Mouse (Mus musculus) cerebellum, postnatal 25 days (tissue): ENCODE data around the gene 4921524J17Rik.

Source experiments
- DNase-seq, 2 experiments: peaks; one replicate each; pipeline ENCODE4 v3.0.0; 2021; ENCODE audit warnings: mixed read lengths in 2 of 2

The 4921524J17Rik gene

DNA sequence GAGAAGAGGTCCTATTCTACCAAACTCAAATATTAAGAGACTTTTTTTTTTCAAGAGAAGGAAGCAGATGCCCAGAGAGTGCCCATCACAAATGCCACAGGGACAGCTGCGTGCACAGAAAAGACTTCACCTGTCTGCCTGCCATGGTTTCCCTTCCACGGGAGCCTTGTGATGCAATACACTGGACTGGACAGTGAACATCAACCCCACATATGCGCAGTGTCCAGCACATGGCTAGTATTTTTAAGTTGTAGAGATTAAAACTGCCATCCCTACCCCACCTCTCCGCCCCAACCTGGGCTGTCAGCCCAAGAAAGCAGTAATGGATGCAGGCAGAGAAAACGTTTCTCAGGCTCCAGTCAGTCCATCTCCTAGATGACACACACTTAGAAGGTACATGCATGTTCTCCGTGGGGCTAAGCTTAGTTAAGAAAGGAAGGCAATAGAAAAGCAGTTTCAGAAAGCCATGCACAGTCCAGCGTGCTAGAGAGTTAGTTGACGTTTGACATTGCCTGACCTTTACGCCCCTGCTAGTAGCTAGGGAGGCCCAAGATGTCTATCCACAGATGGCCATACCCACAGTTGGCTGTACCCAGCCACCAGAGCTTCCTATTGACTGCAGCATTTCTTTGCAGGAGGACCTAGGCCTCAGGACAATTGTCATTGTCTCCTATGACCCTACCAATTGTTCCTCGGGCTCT lies 52.4 kb downstream of the 4921524J17Rik start:
- DNase-seq: no peak

DNA sequence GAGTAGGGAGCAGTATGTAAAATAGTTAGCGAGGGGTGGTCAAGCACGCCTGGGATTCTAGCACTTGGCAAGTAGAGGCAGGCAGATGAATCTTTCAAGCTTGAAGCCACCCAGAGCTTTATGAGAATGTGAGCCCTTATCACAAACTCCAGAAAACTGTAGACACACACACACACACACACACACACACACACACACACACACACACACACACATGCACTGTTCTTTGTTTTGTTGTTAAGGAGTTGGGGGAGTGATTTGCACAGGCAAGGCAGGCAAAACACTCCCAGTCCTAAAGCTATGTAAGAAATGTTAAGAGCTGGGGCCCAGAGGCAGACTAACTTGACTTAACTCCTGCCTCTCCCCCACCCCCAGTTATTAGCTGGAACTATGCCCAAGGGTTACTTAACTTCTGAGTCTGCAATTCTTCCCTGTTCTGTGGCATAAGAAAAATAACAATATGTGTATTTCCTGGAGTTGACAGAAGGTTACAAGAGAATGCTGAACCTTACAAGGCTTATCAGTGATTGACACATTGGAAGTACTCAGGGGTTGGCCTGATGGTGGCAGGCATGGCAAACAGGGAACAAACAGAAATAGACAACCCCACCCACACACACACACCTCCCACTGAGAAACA lies 53.4 kb downstream of the 4921524J17Rik start:
- DNase-seq: no peak

DNA sequence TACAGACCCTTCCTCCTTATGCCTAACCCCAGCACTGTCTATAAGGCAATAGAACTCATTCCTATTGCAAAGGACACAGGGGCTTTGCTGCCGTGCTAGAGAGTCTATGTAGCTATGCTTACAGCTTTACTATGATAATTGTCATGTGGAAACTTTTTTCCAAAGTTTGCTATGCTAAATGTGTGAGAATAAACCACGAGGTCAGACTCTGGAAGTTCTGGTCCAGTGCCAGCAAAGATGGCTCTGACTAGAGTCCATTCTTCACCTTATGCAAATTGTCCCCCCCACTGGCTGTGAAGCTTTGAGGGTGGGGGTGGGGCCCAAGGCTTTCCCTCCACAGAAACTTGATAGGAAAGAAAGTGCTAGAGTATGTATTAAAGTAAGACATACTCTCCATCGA lies 56.1 kb downstream of the 4921524J17Rik start:
- no peak for DNase-seq

DNA sequence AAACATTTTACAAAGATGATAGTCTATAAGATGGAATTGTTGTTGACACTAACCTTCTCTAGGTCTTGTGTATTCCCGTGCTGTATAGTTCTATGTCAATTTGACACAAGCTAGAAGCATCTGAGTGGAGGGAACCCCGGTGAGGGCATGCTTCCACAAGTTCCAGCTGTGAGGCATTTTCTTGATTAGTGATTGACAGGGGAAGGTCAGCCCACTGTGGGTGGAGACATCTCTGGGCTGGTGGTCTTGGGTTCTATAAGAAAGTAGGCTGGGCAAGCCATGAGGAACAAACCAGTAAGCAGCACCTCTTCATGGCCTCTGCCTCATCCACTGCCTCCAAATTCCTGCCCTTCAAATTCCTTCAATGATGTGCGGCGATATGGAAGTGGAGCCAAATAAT lies 58.3 kb downstream of the 4921524J17Rik start:
- no peak for DNase-seq

DNA sequence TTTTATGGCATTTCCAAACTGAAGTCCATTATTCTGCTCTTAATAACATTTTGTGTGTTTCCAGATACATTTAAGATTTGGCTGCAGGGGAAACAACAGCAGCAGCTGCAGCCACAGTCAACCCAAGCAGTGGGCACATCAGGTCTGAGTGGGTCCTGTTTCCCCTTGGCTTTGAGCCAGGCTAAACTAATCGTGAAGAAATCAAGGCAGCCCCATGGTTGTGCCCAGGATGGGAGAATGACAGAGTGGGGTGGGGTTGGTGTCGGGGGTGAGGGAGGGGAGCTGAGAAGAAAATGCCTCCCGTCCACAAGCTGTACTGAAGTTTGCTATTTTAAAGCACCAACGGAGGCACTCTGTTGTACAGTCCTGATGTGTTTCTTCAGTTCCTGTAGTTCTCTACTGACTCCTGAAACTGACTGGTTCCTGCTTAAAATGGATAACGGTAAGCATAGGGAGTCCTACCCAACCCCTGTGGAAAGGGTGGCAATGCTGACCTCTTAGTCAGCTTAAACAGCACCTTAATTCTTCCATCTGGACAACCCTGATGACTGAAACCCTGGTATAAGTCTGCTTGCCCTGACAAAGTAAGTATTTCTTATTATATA lies 59.1 kb downstream of the 4921524J17Rik start:
- DNase-seq: no peak

DNA sequence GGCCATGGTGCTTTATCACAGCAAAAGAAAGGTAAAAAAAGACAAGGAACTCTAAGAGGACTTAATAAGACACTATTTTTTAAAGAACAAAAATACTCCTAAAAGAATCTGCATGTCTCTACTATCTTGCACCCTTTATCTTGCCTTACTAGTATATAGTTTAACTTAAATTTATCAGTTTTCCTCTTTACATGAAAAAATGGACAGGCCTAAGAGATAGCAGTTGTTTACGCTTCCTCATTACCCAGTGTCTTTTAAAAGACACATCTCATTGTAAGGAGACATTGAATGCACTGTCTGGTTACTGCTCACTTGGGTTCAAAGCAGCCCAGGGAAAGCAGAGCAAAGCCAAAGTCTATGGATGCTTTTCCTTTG lies 60.2 kb downstream of the 4921524J17Rik start:
- DNase-seq: no peak

DNA sequence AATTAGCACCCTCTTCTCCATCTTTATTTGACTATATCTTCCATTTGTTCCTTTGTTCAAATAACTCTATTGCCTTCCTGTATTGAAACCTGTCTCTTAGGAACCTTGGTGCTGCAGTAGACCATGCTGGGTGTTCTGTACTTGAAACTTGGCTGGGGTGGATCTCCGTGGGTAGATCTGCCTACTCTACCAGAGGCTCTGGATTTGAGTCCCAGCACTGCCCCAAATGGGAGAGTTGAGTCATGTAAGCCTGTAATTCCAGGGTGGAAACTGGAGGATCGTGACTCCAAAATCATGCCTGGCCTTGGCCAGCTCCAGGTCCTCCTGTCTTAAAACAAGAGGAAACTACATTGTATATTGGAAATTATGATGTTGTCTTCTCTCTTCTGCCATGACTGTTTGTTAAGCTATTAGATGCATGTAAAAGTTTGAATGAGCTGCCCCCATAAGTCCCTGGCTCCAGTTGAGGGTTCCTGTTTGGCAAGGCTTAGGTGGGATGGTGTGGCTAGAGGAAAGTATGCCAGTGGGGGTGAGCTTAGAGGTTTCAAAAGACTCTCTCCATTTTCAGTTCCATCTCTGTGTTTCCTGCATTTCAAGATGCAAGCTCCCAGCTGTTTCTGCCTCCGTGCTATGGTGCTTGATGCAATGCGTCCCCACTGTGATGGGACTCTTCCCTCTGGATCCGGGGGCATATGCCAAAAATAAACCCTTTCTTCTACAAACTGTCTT lies 60.7 kb downstream of the 4921524J17Rik start:
- DNase-seq: no peak

DNA sequence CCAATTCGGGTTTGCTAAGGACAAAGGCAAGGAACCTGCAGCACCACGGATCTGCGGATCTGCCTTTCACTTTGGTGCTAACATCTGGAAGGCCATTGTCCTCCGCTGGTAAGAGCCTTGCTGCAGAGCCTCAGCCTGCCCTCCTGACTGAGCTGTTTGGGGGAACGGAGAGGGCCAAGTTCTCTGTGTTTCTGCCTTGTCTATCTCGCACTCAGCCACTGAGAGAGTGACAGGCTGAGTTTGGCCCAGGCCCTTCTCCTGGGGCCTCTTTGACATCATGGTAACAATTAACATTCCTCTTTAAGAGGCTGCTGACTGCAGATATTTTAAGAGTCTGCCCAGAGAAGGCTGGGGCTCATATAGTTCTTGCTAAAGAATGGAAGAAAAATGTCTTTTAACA lies 67.5 kb downstream of the 4921524J17Rik start:
- DNase-seq: no peak

DNA sequence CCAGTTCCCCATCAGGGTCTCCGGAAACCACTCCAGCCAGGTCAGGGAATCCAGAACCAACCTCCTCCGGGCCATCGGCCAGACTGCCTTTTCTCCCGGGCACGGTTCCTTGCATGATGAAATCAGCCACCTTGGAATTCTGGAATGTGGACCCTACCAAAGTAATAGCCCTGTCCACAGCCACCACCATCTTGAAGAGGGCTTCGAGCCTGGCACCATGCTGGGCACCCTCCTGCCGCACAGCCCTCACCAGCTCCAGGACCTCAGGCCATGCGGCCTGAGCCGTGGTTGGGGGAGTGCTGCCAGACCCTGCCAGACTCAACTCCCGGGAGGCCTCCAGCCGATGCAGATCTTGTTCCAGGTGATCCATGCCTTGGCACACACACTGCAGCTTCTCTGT lies 68.0 kb downstream of the 4921524J17Rik start:
- peak in 1 of 2 experiments; percentile 6 for DNase-seq

DNA sequence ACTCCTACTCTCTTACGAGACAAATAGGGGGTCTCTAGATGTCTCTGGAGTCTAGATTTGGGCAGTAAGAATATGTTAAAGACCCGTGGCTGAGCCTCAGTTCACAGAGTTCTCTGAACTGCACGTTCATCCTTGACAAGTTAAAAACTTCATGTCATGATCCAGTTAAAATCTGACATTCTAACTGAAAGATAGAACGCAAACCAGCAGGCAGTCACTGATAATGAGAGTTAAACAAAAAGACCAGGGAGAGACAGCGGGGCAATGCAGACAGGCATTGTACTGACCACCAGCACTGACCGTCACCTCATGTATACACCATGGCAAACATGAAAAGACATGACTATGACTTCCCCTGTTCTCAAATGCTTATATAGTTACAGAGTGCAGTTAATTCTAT lies 69.2 kb downstream of the 4921524J17Rik start:
- DNase-seq: no peak

DNA sequence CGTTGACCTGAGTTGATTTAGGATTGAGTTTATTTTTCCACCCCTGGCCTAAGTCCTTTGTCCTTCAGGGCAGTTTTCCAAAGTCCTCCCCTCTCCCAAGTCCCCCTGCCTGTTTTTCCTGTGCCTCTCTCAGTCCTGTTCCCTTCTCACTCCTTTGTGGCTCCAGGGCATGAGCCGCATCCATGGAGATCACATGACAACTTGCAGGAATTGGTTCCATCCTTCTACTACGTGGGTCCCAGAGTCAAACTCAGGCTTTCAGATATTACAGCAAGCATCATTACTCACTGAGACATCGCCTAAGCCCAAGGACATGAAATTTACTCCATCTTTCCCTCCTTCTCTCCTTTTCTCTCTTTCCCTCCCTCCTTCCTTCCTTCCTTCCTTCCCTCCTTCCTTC lies 70.4 kb downstream of the 4921524J17Rik start:
- DNase-seq: no peak
